Comparison of ENCODE assay signal across 8 mouse cellular contexts in the genomic region with DNA sequence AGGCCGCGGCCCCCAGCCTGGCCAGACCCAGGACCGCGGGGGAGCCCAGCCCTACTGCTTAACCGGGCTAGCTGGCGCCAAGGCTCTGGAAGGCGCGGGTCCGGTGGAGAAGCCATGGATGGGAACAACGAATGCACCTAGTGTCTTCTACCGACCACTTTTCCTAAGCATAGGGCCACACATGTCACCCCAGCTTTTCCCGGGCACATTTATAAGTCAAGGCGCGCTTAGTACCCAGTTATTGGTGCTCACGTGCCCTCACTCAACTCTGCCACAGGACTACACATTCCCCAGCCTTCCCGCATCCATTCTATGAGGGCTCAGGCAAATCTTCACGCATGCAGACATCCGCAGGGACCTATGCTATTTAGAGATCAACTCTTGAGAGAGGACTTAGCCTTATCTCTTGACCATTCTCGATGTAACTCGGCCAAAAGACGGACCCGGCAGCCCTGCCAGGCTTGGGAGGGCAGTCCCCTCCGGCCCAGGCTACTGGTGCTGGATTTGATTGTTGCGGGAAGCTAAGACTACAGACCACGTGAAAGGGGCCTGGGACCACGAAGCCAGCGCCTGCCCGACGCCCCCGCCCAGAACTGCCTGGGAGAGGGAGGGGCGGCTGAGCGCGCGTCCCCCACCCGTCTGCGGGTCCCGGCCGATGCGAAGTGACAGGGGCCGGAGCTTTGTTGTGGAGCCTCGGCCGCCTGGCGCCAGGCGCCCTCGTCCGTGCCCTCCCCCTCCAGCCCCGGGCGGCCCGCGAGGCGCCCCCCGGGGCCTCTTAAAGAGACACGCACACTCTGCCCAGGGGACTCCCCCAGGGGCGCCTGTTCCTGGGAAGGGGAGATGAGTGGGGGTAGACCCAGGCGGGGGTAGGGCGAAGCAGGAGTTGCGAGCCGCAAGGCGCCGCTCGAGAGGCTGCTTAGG. TPM values are rescaled to one million over a fixed set of nuclear protein-coding genes. Genes with fewer than 3 reads are reported as not detected.
A peak's percentile ranks its signal among the peaks of the same experiment; 100 is the strongest.
DNase-seq lines count a peak whose midpoint lies in the region; ATAC-seq and TF ChIP-seq lines count a peak whose summit lies in the region.
"Had no signal": no experiment of that assay in that cellular context is flagged by ENCODE, and none has a peak within 500 bp of the region (broad histone marks: within the 10 kb centered on the region; RNA-seq: fewer than 3 reads in every experiment).

No protein-coding gene starts in this region.

- H3K27me3 ChIP-seq in intestine, embryonic 14.5 days (replicated peaks; ENCODE audit: control insufficient read depth, insufficient read depth, low read length), result peaks cover 76% of the 10 kb centered on the region
- peaks cover 97% of the 10 kb centered on the region for H3K27me3 ChIP-seq in midbrain, embryonic 11.5 days (ENCODE audit: control insufficient read depth, insufficient read depth, low read length)
- peaks cover 21% of the 10 kb centered on the region; the same call in 1 of the 2 replicates for H3K27me3 ChIP-seq in cerebellum, adult 2 months (ENCODE audit: control insufficient read depth, insufficient read depth, low read length)

- H3K4me2 ChIP-seq in intestine, embryonic 14.5 days (ENCODE audit: low read length), result peak overlapping the region; percentile 84
- peak overlapping the region; percentile 49 for H3K4me2 ChIP-seq in midbrain, embryonic 11.5 days

- TF ChIP-seq CTCF in cerebellum, adult 2 months (IDR thresholded peaks at IDR 0.05; ENCODE audit: borderline replicate concordance, insufficient read depth, low read depth, low read length), result no peak

- peak overlapping the region; percentile 88 for H3K27ac ChIP-seq in intestine, embryonic 14.5 days (ENCODE audit: low read depth)
- H3K27ac ChIP-seq in midbrain, embryonic 11.5 days (ENCODE audit: low read depth, low read length), result no peak overlapping the region
- H3K27ac ChIP-seq in cerebellum, adult 2 months (ENCODE audit: insufficient read depth, low read length), result no peak overlapping the region
- H3K27ac ChIP-seq: macrophage had no signal

- DNase-seq in R1 (ENCODE audit: low read depth, low spot score), result peak; percentile 31
- DNase-seq in embryo, embryonic 11 days, result peak; percentile 79
- peak; percentile 83 for DNase-seq in intestine, embryonic 14.5 days (ENCODE audit: low spot score)
- DNase-seq in midbrain, embryonic 11.5 days (ENCODE audit: low spot score, missing footprints), result peak; percentile 96
- no peak for DNase-seq in frontal cortex, postnatal 36 days (ENCODE audit: low spot score in 2 of 2)
- no peak for DNase-seq in thymus, postnatal 10 days (ENCODE audit: low spot score in 2 of 2)
- no peak for DNase-seq in cerebellum, adult 2 months

- WGBS in intestine, embryonic 14.5 days, result 6% methylated on average over 54 of the region's 61 CpGs
- under 1% methylated on average over 54 of the region's 61 CpGs for WGBS in midbrain, embryonic 11.5 days
- WGBS in cerebellum, adult 2 months, result 3% methylated on average over 55 of the region's 61 CpGs

- no peak for ATAC-seq in intestine, embryonic 14.5 days (replicated peaks; ENCODE audit: low FRiP score, low TSS enrichment, low read depth)
- 0 out of 2 replicates have a peak, but pooled peaks have one; percentile 15 for ATAC-seq in midbrain, embryonic 11.5 days (ENCODE audit: low FRiP score)

- no peak for TF ChIP-seq POLR2A in cerebellum, adult 2 months (IDR thresholded peaks at IDR 0.05; ENCODE audit: borderline replicate concordance, insufficient read depth, low read length)

- H3K9ac ChIP-seq in intestine, embryonic 14.5 days (ENCODE audit: low read length), result peak overlapping the region; percentile 47
- H3K9ac ChIP-seq in midbrain, embryonic 11.5 days (ENCODE audit: low read length), result peak overlapping the region; percentile 40

- H3K4me1 ChIP-seq in intestine, embryonic 14.5 days (replicated peaks; ENCODE audit: control insufficient read depth, insufficient read depth, low read length), result peaks cover 38% of the 10 kb centered on the region
- peaks cover 32% of the 10 kb centered on the region for H3K4me1 ChIP-seq in midbrain, embryonic 11.5 days (ENCODE audit: control insufficient read depth, insufficient read depth, low read length)
- H3K4me1 ChIP-seq in cerebellum, adult 2 months (ENCODE audit: control insufficient read depth, insufficient read depth, low read length), result no peaks in the 10 kb centered on the region

- H3K9me3 ChIP-seq in intestine, embryonic 14.5 days (ENCODE audit: control insufficient read depth, low read length), result no peaks in the 10 kb centered on the region
- no peaks in the 10 kb centered on the region for H3K9me3 ChIP-seq in midbrain, embryonic 11.5 days (ENCODE audit: control insufficient read depth, low read length)

- peak overlapping the region; percentile 29 for H3K4me3 ChIP-seq in intestine, embryonic 14.5 days (ENCODE audit: low read depth, low read length)
- H3K4me3 ChIP-seq in midbrain, embryonic 11.5 days (ENCODE audit: low read depth, low read length), result peak overlapping the region; percentile 27
- H3K4me3 ChIP-seq in cerebellum, adult 2 months (replicated peaks; ENCODE audit: insufficient read depth, low read depth, low read length), result no peak overlapping the region

- H3K36me3 ChIP-seq in intestine, embryonic 14.5 days (ENCODE audit: control insufficient read depth, insufficient read depth, low read length), result no peaks in the 10 kb centered on the region
- H3K36me3 ChIP-seq in midbrain, embryonic 11.5 days (ENCODE audit: control insufficient read depth, insufficient read depth, low read length), result no peaks in the 10 kb centered on the region

RNA-seq across cellular contexts. Expression of a gene that starts 2.6 kb away (rescaled TPM):
- polyA plus RNA-seq in intestine, embryonic 14.5 days (2014; fragmentation: Nextera tagmentation; extraction: Ambion mirVana), result 7.2 and 7.7 TPM in 2 replicates
- polyA plus RNA-seq in midbrain, embryonic 11.5 days (2014; fragmentation: Nextera tagmentation; extraction: Ambion mirVana), result 0.32 and 0.79 TPM in 2 replicates
- 3.2 and 3.5 TPM in 2 replicates for polyA plus RNA-seq in cerebellum, adult 2 months (2012; rRNA removed)
- polyA plus RNA-seq: macrophage had no signal

RNA-seq across cellular contexts. Expression of a gene that starts 20.4 kb away (rescaled TPM):
- not detected in 2 replicates for polyA plus RNA-seq in intestine, embryonic 14.5 days (2014; fragmentation: Nextera tagmentation; extraction: Ambion mirVana)
- not detected in 2 replicates for polyA plus RNA-seq in midbrain, embryonic 11.5 days (2014; fragmentation: Nextera tagmentation; extraction: Ambion mirVana)
- polyA plus RNA-seq in cerebellum, adult 2 months (2012; rRNA removed), result not detected in 2 replicates
- polyA plus RNA-seq: macrophage had no signal

RNA-seq across cellular contexts. Expression of a gene that starts 56.4 kb away (rescaled TPM):
- not detected in 2 replicates for polyA plus RNA-seq in intestine, embryonic 14.5 days (2014; fragmentation: Nextera tagmentation; extraction: Ambion mirVana)
- polyA plus RNA-seq in midbrain, embryonic 11.5 days (2014; fragmentation: Nextera tagmentation; extraction: Ambion mirVana), result 0.04 and 0.19 TPM in 2 replicates
- polyA plus RNA-seq in cerebellum, adult 2 months (2012; rRNA removed), result 0.19 and 0.25 TPM in 2 replicates
- polyA plus RNA-seq: macrophage had no signal

Comparison
In these comparisons a context has a peak if more than half of its experiments do, and no peak if none do; other contexts are left out.
1. DNase-seq: peak in R1 (single experiment), embryo, embryonic 11 days (single experiment), intestine, embryonic 14.5 days (single experiment) and midbrain, embryonic 11.5 days (single experiment); none in frontal cortex, postnatal 36 days (0 of 2), thymus, postnatal 10 days (0 of 2) and cerebellum, adult 2 months (0 of 2).